Mouse (Mus musculus) kidney, adult 9 months (tissue): ENCODE data around the gene Gtf2i.
A peak's percentile ranks its signal among the peaks of the same experiment; 100 is the strongest.

Experiments used
- DNase-seq: peaks from one replicate; pipeline ENCODE4 v3.0.0; 2022

The Gtf2i gene

GRCm38 (mm10) chr5:134321699-134322098 lies 7.1 kb upstream of the Gtf2i start:
- DNase-seq: no peak

DNA sequence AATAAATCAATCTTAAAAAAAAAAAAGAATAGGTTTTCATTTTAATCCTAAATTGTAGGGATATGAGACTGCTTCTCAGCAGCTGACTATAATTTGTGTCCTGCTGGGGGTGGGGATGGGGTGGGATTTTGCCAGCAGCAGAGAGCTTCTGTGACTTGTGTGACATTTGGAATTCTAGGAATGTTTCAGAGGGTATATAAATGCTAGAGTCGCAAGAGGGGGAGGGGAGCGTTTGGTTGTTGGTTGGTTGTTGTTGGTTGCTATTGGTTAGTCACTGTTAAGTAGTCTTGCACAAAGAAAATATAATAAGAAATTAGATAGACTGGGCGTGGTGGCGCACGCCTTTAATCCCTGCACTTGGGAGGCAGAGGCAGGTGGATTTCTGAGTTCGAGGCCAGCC lies 4.3 kb upstream of the Gtf2i start:
- DNase-seq: no peak

DNA sequence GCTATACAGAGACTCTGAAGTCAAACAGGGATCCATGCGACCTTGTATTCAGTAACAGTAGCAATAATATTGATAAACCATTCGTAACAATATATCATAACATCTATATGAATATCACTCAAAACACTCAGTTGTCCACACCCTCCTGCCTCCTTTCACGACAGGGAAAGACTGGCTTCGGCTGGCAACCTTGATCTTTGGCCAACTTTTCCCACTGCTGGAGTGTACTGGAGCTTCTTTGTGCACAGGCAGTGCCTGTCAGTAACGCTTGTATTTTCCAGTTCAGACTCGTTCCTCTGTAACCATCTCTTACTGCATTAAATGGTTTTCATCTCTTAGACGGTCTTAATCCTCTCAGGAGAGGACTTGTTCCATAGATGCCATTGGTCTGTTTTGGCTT lies 2.2 kb upstream of the Gtf2i start:
- DNase-seq: peak; percentile 60

DNA sequence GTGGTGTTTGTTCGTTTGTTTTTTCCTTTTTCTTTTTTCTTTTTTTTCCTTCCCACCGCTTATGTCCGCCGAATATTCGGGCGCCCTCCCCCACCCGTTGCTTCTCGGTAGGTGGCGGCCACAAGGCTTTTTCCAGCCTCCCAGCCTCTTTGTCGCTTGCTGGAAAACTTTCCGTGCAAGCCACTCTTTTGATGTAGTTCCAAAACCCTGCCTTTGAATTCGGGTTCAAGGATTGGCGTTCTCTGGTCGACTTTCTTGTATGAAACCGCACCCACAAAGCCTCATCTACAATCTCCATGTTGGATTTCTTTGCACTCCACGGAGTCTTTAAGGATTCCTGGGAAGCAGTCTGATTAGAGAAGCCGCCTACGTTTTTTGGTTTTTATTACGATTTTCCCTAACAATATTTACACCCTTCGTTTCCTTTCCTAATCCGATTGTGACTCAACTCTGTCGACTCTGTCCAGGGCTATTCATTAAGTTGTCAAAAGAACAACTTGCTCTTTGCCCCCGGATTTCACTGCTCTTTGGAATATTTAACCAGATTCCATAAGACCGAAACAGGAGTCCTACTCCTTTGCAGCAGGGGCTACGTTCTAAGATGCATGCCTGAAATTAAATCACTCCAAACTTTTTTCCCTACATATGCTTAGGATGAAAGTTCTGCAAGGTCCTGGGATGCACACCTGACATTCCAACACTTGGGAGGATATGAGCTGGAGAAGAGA lies 1.2 kb upstream of the Gtf2i start:
- DNase-seq: peak; percentile 87

- peak; percentile 37 for DNase-seq
These were observed 389 bp downstream of the Gtf2i start for GRCm38 (mm10) chr5:134314068-134314674.

DNA sequence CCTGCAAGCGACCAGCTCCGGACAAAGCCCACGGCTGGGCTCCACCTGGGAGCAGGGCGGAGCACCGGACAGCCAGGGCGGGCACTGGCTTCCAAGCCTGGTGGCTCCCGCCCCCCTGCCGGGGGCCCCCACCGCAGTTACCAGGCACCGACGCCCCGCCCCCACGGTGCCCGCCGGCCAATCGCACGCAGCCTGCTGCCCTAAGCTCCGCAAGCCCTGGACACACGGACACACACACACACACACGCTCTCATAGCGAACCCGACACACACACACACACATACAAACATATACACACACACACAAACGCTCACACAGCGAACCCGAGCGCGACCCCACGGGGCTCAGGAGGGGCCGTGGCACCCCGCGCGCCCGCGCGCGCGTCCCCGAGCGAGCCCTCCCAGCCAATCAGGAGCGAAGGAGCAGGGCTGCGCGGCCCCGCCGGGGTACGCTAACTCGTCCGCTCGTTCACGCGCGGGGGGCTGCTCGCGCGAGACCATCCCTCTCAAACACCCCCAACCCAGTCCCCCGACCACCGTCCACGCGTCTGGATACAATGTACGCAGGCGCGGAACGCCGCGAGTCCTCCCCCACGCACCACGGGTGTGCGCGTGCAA lies 1.0 kb downstream of the Gtf2i start:
- peak; percentile 98 for DNase-seq

DNA sequence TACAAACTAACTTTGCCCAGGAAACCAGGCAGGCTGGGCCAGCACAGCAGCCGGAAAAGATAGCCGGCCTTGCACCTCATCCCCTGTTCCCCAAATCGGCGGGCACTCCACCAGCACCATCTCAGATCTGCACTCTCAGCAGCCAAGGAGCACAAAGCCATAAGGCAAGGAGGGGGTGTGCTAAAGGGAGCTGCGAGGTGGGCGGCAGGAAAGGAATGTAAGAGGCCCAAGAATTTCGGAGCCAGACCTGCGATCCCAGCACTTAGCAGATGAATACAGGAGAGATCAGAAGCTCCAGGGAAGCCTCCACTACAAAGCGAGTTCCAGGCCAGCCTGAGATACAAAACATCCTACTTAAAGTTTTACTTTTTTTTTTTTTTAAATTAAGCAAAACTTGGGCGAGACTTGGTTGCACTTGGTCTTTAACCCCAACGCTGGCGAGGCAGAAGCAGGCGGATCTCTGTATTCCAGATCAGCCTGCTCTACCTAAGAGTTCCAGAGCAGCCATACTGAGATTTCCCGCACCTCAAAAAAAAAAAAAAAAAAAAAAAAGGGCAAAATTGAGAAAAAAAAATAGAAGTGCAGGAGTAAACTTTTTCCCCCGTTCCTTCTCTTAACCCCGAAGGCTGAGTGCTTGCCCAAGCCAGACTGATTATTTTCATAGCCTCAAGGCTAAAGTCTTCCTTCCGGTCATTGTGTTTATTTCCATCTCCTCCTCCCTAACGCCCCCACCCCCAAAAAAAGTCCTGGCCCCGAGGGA lies 1.7 kb downstream of the Gtf2i start:
- DNase-seq: peak; percentile 45

DNA sequence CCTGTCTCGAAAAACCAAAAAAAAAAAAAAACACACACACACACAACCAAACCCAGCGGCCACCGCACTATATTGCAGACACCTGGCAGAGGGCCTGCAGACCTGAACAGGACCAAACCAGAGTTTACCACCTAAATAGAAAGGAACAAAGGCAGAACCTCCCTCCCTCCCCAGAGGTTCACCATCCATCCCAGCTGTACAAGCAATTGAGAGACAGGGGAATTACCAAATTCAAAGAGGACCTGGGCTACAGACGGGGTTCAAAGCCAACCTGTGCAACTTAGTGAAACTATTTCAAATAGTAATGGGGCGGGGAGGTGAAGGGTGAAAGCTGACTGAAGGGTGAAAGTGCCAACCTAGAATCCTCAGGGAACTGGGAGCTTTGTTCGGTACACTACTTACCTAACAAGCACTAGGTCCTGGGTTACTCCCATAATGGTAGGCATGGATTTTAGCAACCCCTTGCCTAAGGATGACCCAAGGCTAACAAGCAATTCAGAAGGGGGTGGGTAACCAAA lies 2.6 kb downstream of the Gtf2i start:
- no peak for DNase-seq

DNA sequence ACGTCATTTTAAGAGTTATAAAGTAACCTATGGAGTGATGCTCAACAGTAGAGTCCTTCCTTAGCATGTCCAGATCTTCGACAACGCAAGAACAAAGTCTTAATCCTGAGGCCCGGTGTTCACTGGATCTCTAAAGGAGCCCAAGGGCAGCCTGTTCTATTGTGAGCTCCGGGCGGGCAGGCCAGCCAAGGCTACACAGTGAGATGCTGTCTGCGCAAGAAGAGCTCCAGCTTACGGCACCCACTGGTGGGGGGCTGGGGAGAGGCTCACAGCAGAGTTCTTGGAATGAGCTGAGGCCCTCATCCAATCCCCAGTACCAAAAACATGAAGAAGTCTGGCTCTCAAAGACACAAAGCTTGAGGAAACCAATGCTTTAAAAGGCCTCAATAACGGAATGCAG lies 4.4 kb downstream of the Gtf2i start:
- DNase-seq: no peak

- no peak for DNase-seq
These were observed 5.2 kb downstream of the Gtf2i start for GRCm38 (mm10) chr5:134309345-134309744.

DNA sequence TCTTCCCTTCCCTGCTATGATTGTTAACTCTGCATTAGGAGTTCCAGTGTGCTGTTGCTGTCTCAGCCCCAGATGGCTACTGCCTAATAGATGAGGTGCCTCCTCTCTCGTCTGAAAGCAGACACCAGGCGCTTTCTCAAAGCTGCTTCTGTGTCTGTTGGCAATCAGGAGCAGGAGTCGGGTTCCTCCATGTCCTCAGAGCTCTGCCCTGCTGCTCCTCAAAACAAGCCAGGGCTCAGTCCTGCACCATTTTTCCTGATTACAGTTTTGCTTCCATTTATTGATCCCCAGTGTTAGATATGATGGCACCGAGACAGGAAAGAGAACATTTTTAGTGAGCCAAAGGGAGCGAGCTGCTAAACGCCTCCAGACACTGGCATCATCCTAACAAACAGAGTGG lies 9.9 kb downstream of the Gtf2i start:
- no peak for DNase-seq

- DNase-seq: peak; percentile 87
These were observed 19.1 kb downstream of the Gtf2i start for GRCm38 (mm10) chr5:134295277-134296050.

DNA sequence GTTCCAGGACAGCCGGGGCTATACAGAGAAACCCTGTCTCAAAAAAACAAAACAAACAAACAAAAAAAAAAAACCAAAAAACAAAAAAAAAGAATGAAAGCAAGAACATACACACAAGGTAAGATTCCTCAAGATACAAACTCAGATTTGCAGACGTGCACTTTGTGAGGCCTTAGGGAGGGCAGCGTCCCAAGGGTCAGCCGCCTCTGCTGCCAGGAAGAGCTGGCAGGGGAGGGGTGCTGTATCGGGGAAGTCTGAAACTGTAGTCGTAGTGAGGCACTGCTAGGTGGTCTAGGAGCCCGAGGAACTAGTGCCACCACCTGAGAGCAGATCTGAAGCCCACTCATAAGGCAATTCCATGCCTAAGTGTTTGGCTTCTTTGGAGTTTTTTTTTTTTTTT lies 20.0 kb downstream of the Gtf2i start:
- DNase-seq: peak; percentile 77

- DNase-seq: no peak
These were observed 23.5 kb downstream of the Gtf2i start for GRCm38 (mm10) chr5:134291096-134291495.

DNA sequence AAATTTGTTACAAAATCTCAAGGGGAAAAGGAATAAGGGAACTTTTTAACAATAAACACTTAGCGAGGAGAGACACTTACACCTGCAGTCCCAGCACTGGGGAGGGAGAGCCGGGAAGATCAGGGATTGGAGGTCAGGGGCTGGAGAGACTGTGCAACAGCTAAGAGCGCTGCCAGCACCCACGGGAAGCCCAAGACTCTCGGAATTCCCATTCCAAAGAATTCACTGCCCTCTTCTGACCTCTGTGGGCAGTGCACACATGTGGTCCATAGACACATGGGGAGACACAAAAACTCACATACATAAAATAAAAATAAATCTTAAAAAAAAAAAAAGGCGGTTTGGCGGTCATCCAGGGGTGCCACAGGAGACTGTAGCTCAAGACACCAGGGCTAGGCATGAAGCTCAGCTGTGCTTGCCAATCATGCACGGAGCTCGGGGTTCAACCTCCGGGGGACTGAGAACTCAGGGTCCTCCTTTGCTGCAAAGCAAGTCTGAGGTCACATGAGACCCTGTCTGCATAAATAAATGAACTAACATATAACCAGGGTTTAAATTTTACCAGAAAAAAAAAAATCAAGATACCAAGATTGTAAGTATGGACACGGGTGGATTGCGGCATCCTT lies 24.5 kb downstream of the Gtf2i start:
- peak; percentile 54 for DNase-seq

DNA sequence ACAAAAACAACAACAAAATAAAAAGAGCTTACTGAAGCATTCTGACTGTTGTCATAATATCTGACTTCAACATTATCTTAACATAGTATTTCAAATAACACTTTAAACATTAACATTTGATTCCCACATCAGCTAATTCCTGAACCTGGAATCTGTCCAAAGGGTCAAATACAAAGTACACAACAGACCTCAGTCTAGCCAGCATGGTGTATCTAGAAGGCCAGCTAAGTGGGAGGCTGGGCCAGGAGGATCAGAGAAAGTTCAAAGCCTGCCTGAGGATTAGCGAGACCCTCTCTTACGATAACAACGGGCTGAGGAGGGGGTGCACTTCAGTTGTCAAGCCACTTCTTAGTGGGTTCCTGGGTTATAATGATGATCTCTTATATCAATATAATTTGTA lies 26.5 kb downstream of the Gtf2i start:
- DNase-seq: peak; percentile 89

GRCm38 (mm10) chr5:134284921-134285320 lies 29.6 kb downstream of the Gtf2i start:
- no peak for DNase-seq

DNA sequence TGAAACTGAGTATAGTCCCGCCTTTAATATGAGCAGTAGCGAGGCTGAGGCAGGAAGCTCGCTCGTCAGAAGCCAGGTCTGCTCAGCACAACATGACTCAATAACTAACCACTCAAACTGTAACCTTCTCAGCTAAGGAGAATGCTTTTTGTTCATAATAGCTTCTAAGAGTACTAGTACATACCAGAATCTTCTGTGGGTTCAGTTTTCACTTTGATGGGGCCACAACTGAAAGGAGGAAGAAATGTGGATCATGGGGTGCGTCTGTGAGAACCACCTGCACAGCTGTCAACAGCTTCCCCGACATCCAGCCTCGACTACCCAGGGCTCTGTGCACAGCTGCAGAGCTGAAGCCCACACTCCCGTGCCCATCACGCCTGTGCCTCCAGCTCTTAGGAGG lies 32.0 kb downstream of the Gtf2i start:
- no peak for DNase-seq

DNA sequence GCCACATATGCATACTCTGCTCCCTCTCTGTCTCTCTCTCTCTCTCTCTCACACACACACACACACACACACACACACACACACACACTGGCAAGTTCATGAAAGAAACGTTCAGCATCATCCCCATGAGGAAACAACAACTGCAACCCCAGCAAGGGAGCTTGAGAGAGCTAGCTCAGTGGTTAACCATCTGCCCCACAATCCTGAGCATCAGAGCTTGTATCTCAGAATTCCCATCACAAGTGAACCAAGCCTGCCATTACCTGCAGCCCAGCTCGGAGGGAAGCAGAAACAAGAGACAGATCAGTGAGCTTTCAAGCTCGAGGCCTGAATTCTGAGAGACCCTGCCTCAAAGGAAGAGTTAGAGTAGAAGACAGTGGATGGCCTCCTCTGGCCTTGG lies 32.5 kb downstream of the Gtf2i start:
- DNase-seq: no peak

DNA sequence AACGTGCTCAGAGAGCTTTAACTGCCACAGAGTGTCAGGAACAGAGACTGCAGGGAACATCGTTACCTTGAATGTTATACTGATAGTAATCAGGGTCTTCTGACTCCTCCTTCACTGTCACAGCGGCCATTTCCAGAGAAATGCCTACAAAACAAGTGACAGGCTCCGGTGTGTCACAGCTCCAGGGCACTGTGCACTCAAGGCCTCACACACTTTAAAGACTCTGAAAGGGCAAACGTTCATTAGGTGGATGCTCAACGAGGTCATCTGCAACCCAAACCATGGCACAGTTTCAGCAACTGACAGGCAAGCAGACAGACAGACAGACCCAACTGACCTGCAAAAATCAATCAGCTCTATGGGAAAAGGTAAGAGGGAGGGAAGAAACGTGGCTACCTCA lies 35.2 kb downstream of the Gtf2i start:
- DNase-seq: no peak

GRCm38 (mm10) chr5:134277109-134277508 lies 37.5 kb downstream of the Gtf2i start:
- no peak for DNase-seq

GRCm38 (mm10) chr5:134275556-134275955 lies 39.0 kb downstream of the Gtf2i start:
- peak; percentile 50 for DNase-seq
